ENCODE assay signal across 18 mouse cellular contexts in the genomic region with DNA sequence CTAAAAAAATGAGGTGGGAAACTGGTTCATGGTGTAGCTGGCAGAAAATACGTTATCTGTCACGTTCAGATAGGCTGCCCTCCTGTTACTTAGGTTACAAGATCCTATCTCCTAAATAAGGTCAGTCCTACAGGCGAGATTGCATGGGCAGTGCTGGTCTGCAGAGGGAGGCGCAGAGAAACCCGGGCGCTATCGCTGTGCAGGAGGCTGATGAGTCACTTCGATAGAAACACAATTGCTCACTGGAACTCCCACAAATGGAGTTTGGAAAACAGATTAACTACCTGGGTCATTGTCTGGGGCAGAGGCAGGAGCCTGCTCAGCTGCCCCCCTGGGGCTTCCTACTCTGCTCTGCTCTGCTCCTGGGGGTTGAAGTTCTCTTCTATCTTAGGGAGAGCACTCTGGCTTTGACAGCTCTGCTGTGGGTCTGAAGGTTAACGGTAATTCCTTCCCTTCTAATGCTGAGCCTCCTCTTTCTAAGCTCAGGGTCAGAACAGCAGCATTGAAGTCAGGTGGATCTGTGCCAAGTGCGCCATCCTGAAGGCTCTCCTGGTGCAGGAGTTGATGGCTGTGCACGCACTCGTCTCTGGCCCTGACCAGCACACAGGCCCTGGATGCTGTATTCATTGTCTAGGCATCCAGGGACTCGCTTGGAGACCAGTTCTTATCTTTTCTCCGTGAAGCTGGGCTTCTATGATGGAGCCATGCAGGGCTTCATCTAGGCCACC.
DNase-seq lines count a peak whose midpoint lies in the region; ATAC-seq and TF ChIP-seq lines count a peak whose summit lies in the region.
"Had no signal": no experiment of that assay in that cellular context is flagged by ENCODE, and none has a peak within 500 bp of the region (broad histone marks: within the 10 kb centered on the region; RNA-seq: fewer than 3 reads in every experiment).

No protein-coding gene starts in this region.

- no peaks in the 10 kb centered on the region for H3K36me3 ChIP-seq in kidney, postnatal 0 days (ENCODE audit: insufficient read depth, low read length)
- H3K36me3 ChIP-seq: liver, embryonic 12.5 days; midbrain, embryonic 12.5 days had no signal

- no peaks in the 10 kb centered on the region for H3K4me1 ChIP-seq in kidney, postnatal 0 days (replicated peaks; ENCODE audit: insufficient read depth, low read length)
- H3K4me1 ChIP-seq: liver, embryonic 12.5 days had no signal

- no peak for TF ChIP-seq POLR2A in brain, embryonic 14.5 days (IDR thresholded peaks at IDR 0.05; ENCODE audit: borderline replicate concordance, extremely low read depth, insufficient read depth, insufficient read length, poor library complexity, severe bottlenecking)

- H3K4me2 ChIP-seq in kidney, postnatal 0 days (ENCODE audit: low read length), result no peak overlapping the region
- H3K4me2 ChIP-seq: liver, embryonic 12.5 days; lung, embryonic 14.5 days; midbrain, embryonic 12.5 days had no signal

- H3K27ac ChIP-seq in kidney, postnatal 0 days, result no peak overlapping the region
- H3K27ac ChIP-seq: liver, embryonic 12.5 days; midbrain, embryonic 12.5 days had no signal

- DNase-seq in embryo, embryonic 10.5 days (ENCODE audit: low spot score), result peak; percentile 9
- no peak for DNase-seq in embryo, embryonic 11 days
- no peak for DNase-seq in kidney, postnatal 0 days (ENCODE audit: low spot score)
- DNase-seq in kidney, postnatal 25 days, result no peak
- peak; percentile 6 for DNase-seq in testis, postnatal 14 days (ENCODE audit: low spot score)
- no peak for DNase-seq in testis, postnatal 10 days (ENCODE audit: low spot score)
- DNase-seq in brain, embryonic 14.5 days (ENCODE audit: low read depth), result peak; percentile 32
- DNase-seq in gastrocnemius, postnatal 25 days, result no peak
- DNase-seq: cerebellum, adult 18-20 months; cerebellum, postnatal 36 days; heart, postnatal 4 days; lung, embryonic 14.5 days; lung, postnatal 4 days; right cerebral cortex, postnatal 4 days had no signal

- WGBS in kidney, postnatal 0 days, result 54% methylated on average over 14 of the region's 14 CpGs

- ATAC-seq in kidney, postnatal 0 days (replicated peaks; ENCODE audit: low FRiP score, low read depth), result 0 out of 2 replicates have a peak, but pooled peaks have one; percentile 49
- ATAC-seq: forebrain, embryonic 16.5 days; liver, embryonic 12.5 days had no signal

- H3K27me3 ChIP-seq in kidney, postnatal 0 days (ENCODE audit: insufficient read depth, low read length), result no peaks in the 10 kb centered on the region
- H3K27me3 ChIP-seq: CH12.LX; liver, embryonic 12.5 days; midbrain, embryonic 12.5 days had no signal

- H3K9ac ChIP-seq in kidney, postnatal 0 days (ENCODE audit: low read depth, low read length), result no peak overlapping the region
- H3K9ac ChIP-seq: liver, embryonic 12.5 days; lung, embryonic 14.5 days; midbrain, embryonic 12.5 days had no signal

- TF ChIP-seq CTCF in kidney, postnatal 0 days (IDR thresholded peaks at IDR 0.05; ENCODE audit: low read depth), result no peak
- TF ChIP-seq CTCF in brain, embryonic 14.5 days (IDR thresholded peaks at IDR 0.05; ENCODE audit: borderline replicate concordance, extremely low read depth, insufficient read depth, insufficient read length), result no peak

- no peak overlapping the region for H3K4me3 ChIP-seq in kidney, postnatal 0 days (replicated peaks; ENCODE audit: low read depth, low read length)
- H3K4me3 ChIP-seq: liver, embryonic 12.5 days; midbrain, embryonic 12.5 days had no signal

- no peaks in the 10 kb centered on the region for H3K9me3 ChIP-seq in kidney, postnatal 0 days (replicated peaks; ENCODE audit: low read length)
- H3K9me3 ChIP-seq: liver, embryonic 12.5 days; midbrain, embryonic 12.5 days had no signal

Comparison
In these comparisons a context has a peak if more than half of its experiments do, and no peak if none do; other contexts are left out.
1. DNase-seq: peak in embryo, embryonic 10.5 days (single experiment), testis, postnatal 14 days (single experiment) and brain, embryonic 14.5 days (single experiment); none in embryo, embryonic 11 days (single experiment), kidney, postnatal 0 days (single experiment), kidney, postnatal 25 days (0 of 2), testis, postnatal 10 days (single experiment) and gastrocnemius, postnatal 25 days (single experiment).